Mouse (Mus musculus) left cerebral cortex, postnatal 25 days (tissue): ENCODE data around the gene Iqgap2. TPM values are rescaled to one million over a fixed set of nuclear protein-coding genes. Genes with fewer than 3 reads are reported as not detected.

Experiments
- DNase-seq, 2 experiments: peaks; one replicate each; pipeline ENCODE4 v3.0.0; 2022; ENCODE audit warnings: low spot score in 2 of 2, mixed read lengths in 1 of 2
- intact Hi-C: fragments of 180-260 bp; cut with DNase I; formaldehyde crosslinking; loops from one replicate; pipeline ENCODE4 v1.15.1; 2025
- total RNA-seq, 2 experiments: library from RNA; stranded (reverse); gene quantifications; 2 replicates each; pipeline ENCODE4 v1.2.3; 2021

The Iqgap2 gene
- total RNA-seq, 2 experiments from 2014 or later: 16.8 to 19.0 TPM

DNA sequence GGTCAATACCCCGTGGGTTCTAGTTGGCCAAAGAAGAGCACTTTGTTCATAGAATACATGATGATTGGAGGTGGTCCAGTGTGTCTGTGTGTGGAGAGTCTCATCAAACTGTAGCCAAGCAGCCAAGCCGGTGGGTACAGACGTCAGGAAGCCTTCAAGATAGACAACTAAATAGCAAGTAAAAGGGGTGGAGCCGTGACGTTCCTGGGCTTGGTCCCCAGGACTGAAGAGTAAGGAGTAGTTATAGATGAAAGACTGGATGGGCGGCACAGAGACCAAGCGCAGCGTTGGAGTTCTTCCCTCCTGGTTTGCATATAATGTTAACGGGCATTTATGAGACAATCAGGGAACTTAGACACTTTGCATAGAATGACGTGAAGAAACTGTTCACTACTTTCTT is 279.5 kb downstream of the Iqgap2 start:
- DNase-seq: no peak

DNA sequence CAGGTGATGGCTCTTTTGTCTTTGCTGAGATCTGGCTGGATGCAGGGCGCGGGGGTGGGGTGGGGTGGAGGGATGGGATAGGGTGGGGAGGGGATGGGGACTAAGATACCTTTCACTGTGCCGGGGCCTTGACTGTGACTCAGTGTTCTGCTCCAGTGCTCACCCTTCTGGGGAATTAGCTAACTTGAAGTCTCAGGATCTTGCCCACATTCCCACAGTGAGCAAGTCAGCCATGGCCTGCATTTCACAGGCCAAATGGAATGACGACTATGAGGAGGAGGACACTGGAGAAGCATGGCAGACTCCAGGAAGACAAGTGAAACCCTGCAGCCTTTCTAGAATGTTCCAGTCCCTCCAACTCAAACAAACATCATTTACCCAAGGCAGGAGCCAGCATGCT is 280.0 kb downstream of the Iqgap2 start:
- no peak for DNase-seq
- intact Hi-C loops: no loop called here

More for the DNA sequence above, 279.5 kb downstream of the Iqgap2 start:
- intact Hi-C loops: no loop called here

DNA sequence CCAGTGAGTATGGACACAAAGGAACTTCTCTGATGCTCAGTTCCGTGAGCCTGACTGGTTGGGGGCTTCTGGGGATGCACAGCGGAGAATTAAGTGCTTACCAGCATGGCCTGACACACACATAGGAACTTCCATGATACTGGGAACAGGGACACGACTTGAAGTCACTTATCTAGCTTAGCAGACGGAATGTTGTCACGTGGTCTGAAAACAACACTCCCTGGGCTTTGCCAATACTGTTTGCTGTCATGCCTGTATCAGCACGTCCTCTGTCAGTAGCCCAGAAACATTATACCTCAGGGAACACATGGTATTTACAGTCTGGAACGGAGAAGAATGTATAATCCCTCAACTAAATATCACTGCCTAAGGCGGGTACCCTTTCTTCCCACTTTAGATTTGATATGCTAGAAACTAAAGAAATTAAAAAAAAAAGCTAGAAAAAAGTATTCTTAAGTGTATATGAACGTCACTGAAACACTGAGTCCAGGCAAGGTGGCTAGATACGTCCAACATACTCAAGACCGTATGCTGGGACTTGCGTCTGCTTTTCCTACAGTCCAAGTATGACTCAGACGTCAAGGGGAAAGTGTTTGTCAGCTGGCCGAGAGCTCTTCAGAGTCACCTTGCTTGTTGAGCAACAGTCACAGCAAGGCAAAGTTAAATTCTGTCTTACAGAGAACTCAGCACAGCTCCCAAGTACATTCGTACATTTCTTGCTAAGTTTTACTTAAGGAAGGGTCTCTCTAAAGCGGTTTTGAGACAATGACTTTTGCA is 280.7 kb downstream of the Iqgap2 start:
- no peak for DNase-seq
- intact Hi-C loops: no loop called here

DNA sequence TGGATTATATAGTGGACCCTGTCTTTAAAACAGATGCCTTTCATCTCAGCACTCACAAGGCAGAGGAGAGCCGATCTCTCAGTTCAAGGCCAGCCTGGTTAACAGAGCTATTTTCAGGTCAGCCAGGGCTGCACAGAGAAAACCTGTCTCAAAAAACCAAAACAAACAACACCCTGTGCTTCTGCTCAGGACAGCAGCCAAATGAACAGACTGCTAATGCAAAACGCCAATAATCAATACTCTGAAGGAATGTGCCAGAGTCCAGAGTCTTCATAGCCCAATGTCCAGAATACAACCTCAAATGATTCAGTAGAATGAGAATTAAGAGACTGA is 282.7 kb downstream of the Iqgap2 start:
- intact Hi-C loops: no loop called here
- DNase-seq: no peak

DNA sequence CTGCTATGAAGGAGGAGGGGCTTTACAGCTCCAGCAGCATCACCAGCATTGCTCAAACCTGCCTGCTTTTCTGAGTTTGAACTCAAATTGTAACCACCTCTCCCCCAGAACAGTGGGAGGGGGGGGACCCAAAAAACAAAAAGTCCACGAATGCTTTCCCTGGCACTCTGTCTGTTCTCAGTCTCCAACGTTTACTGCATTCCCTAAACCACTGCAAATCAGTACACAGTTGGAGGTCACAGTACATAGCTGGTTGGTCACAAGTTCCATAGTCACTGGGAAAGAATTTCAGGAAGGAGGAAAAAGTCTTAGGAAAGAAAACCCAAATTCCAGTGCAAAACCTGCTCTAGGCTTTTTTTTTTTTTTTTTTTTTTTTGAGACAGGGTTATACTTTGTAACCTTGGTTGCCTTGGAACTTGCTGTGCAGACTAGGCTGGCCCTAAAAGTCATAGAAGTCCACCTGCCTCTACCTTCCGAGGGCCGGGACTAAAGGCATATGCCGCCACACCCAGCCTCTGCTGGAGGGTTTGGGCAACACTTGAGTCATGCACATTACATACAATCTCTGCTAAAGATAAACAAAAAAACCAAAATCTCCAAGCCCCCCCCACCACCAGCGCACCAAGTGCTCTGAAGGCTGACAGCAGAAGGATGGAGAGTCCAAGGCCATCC is 283.2 kb downstream of the Iqgap2 start:
- DNase-seq: no peak
- intact Hi-C loops: no loop called here

DNA sequence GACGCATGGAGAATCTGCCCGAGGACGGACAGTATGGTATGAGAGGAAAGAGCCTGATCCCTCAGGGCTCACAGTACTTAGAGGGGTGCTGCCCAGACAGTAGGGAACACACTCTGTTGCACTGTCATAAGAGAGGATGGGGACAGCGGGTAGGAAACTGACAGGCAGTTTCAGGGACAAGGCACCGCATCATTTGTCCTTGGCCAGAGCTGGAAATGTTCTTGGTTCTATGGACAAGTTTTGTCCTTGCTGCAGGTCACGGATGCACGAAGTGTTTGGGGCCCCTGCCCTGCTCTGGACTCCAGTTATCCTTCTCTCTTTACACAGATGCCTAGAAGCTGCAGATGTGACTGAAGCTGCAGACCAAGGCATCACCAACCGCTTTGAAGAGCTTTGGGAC is 284.7 kb downstream of the Iqgap2 start:
- intact Hi-C loops: no loop called here

DNA sequence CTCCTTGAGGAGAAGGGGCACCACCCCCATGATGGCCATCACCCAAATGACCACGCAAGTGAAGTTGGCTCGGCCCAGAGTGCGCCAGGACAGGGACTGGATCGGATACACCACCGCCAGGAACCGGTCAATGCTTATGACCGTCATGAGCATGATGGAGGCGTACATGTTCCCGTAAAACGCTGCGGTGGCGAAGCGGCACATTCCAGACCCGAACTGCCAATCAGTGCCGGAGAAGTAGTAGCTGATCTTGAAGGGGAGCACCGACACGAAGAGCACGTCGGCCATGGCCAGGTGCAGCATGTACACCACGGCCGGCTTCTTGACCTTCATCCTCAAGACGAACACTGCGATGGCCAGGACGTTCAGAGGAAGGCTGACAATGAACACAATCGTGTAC is 287.4 kb downstream of the Iqgap2 start:
- no peak for DNase-seq
- intact Hi-C loops: no loop called here

More for the DNA sequence above, 284.7 kb downstream of the Iqgap2 start:
- no peak for DNase-seq

DNA sequence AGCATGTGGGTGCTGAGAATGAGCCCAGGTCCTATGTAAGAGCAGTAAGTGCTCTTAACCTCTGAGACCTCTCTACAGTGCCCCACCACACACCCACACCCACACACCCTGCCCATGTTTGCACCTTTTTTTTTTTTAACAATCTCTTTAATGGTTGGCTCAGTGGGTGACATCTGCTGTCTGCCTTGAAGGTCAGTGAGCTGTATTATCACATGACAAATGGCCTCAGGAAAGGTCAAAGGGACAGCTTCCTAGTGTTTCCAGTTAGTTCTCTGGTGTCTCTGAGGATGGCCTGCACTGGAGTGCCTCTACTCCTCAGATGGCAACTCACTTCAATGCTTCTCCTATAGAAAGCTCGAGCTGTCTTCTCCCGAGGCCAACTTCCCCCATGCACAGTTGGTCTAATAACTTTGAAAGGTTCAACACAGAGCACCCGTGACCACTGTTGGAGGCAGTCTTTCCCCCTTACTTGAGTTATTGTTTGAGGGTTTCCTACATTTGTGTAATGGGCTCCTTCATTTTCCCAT is 291.8 kb downstream of the Iqgap2 start:
- intact Hi-C loops: no loop called here
- no peak for DNase-seq

DNA sequence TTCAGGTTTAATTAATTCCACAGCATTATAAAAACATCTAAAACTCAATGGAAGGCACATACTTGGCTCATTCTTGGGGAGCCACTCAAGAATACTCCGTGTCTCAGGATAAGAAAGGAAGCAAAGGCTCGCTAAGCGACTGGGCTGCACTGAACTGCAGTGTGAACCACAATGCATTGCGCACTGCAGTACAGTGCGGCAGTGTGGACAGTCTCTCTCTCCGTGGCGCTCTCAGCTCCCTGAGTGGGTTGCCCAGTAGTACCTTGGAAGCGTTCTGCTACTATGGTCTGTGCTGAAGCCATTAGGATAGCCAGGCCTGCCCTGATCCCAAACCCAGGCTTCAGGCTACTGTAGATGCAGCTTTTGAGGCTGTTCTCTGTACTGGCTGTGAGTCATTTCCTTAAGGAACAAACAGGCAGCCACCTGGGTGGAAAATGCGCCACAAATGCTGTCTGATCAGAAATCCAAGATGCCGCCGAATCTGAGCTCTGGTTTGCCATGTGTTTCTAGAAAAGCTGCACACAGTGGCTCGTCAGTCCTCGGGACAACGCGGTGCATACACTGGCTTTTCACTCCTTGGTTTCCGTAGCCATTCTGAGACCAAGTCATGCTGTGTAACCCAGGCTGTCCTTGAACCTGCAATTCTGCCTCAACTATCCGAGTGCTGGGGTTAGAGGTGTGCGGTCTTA is 293.3 kb downstream of the Iqgap2 start:
- intact Hi-C loops: no loop called here
- no peak for DNase-seq

DNA sequence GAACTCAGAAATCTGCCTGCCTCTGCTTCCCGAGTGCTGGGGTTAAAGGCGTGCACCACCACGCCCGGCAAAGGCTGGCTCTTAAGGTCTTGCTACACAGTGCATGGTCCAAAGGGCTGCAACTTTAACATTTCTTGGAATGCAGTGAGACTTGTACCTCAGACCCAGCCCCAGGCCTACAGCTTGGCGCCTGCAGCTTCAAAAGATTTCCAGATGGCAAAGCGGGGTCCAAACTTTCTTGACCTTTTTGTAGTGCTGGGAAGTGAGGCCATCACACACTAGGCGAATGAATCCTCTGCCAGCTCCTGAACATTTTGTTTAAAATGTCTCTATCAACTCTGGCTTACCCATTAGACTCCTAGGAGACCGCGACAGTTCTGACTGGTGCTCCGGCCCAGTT is 294.1 kb downstream of the Iqgap2 start:
- intact Hi-C loops: no loop called here
- no peak for DNase-seq

DNA sequence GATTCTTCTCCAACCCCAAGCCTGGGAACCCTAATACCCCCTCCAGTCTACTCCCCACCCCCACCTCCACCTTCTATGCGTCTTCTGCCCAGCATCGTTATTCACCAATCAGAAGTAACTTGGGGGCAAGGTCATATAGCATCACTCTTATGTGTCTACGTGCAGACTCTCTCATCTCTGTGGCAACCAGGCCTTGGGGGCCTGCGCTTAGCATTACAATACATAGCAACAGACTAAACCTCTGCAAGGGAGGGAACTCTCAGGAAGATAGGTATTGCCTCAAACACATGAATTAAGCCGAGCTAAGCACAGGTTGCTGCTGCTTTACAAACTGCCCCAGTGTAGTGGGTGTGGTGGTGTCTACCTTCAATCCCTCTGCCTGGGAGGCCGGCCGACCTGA is 295.0 kb downstream of the Iqgap2 start:
- DNase-seq: no peak
- intact Hi-C loops: no loop called here

DNA sequence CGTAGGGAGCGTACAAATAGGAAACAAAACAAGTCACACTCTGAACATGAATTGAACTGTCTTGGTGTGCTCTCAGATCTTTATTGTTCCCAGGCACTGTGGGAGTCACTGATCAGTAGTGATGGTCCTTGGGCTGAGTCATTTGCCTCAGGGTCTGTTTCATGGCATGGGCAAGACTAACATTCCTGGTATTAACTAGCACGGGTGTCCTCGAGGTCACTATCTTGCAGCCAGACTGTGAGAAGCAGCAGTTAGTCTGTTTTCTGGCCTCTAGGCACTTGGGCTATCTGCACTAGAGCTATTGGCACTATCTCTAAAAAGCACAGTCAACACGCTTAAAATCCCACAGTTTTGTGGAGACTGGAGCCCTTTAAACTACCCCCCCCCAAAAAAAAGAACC is 295.8 kb downstream of the Iqgap2 start:
- intact Hi-C loops: no loop called here

DNA sequence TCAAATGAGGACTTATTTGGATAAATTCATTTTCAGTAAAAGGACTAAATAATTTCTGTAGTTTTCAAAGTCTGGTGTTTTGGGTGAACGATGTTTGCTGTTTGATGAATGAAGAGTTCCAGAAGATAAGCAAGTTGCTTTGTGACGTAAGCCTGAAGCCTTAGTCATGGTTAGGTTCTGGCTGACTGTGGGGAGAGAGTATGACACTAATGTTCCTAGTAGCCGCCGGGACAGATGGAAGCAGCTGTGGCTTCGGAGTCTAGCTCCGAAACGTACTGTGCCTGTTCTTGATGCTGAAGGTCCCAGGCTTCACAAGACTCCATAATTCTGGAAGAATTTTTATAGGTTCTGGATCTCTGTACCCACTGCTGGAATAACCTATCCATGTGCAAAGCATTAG is 296.3 kb downstream of the Iqgap2 start:
- intact Hi-C loops: no loop called here
- DNase-seq: no peak

More for the DNA sequence above, 295.8 kb downstream of the Iqgap2 start:
- DNase-seq: no peak

DNA sequence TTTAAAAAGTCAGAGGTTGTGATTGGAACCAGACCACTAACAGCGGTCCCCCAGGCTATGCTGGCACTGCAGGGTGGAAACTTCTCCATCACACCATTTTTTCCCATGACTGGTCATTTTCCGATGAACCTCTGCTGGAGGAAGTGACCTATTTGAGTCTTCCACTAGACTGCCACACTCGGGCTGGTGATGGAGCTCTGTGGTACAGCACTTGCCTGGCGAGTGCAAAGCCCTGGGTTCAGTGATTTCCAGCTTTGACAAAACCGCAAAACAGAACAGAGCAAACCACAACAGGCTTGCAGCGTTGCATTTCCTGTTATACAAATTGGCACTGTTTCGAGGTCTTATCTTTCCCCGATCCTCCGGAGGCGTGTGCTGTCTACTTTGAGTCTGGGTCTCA is 298.9 kb downstream of the Iqgap2 start:
- intact Hi-C loops: no loop called here
- DNase-seq: no peak

DNA sequence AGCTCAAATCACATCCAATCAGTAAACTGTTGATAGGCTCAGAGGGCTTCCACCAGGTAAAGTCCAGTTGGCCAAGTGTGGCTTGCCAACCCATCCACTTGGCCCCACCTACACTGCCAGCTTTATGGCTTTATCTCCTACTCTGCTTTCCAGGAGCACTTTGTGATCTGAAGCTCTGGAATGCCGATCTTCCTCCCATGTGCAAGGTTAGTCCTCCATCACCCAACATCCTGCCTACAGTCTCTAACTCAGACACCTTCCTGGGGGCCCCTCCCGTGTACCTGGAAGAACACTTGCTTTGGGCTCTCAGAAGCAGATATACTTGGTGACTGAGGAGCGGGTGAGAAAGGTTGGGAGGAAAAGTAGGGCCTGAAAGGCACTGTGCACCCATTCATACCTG is 300.1 kb downstream of the Iqgap2 start:
- intact Hi-C loops: no loop called here
- no peak for DNase-seq

DNA sequence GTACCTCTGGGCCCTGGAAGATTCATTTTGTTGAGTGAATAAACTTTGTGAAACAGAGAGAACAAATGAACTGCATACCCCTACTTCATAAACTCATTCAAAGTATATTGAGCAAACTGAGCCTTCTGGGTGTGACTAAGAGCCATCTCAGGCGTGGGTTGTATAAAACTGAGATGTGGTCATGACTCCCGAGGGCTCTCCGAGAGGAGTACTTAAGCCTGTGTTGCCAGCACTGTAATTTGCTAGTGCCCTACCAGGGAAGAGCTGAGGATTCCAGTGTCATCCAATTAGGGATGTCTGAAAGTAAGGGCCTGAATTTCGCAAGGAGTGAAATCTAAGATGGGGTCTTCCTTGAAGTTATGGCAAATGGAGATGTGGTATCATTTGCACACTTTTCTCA is 304.1 kb downstream of the Iqgap2 start:
- intact Hi-C loops: no loop called here
- no peak for DNase-seq

DNA sequence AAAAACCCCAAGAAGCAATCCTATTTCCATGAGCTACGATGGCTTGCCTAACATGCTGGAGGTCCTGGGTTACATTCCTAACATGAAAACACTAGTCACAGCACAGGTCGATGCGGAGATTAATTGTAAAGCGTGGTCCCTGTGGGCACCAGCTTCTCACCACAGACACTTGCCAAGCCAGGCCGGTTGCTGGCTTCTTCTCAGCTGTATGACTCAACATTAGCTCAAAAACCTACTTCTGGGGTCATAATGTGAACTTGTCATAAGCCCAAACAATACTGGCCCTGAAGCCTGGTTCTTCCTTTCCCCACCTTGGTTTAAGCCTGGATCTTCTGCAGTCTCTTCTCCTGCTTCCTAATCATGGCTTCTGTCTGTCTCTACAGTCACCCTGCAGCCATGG is 306.8 kb downstream of the Iqgap2 start:
- intact Hi-C loops: no loop called here
- DNase-seq: no peak

DNA sequence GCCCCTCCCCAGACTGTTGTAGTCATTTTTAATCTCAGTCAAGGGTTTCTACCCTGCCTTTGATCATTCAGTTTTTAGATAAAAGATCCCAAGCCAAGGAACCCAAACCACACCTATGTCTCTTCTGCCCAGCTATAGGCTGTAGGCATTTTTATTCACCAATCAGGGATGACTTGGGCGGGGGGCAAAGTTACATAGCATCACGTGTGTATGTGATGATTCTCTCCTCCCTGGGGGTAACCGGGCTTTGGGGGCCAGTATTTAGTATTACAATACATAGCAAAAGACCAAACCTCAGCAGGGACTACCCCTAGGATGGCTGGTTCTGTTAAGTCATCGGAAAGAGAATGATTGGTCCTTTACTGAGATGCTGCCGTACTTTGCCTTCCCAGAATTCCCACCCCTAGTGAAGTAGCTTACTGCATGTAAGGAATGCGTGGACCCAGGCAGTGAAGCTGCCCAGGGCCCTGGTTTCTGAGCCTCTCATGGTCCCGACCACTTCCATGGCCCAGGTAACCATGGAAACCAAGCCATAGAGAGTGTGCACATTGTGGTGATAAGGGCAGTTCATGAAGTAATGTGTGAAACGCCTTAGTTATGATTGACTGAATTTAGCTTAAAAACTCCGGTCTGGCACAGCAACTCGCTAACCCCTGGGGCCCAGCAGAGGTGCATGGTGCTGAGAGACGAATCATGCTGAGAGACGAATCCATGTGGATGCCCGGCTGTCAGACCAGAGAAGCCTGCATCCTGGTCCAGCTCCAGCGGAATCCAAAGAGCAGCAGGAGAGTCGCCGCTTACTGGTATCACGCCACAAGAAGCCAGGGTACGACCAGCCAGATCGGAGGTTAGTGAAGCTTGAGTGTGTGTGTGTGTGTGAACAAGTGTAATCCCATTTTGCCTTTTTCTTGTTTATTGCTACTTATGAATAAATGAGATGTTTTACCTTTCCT is 308.2 kb downstream of the Iqgap2 start:
- intact Hi-C loops: no loop called here
- DNase-seq: no peak

DNA sequence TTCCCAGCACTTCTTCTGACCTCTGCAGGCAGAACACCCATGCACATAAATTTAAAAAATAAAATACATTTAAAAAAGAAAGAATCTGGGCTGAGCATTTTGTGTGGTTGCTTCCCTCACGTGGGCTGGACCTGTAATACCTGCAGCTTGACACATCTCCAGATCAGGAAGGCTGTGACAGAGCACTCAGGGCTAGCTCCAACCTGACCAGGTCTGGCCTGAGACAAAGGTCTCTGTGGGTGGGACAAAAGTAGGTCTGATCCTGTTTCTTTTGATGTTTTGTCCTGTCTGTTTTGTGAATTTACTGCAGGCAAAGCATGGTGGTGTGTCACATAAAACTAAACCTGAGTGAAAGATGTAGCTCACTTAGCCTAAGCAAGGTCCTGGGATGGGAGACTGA is 309.9 kb downstream of the Iqgap2 start:
- intact Hi-C loops: no loop called here
- DNase-seq: no peak
